Mouse (Mus musculus) retina, embryonic 14.5 days (tissue): ENCODE measurements around the gene Ntm.

Experiments
- DNase-seq: peaks from one replicate; pipeline ENCODE4 v3.0.0-alpha.2; 2015; ENCODE audit warnings: low spot score

The Ntm gene

GRCm38 (mm10) chr9:29754374-29754773 is 208.6 kb downstream of the Ntm start:
- no peak for DNase-seq

- DNase-seq, result peak; percentile 67
These were observed 211.5 kb downstream of the Ntm start for GRCm38 (mm10) chr9:29751396-29751795.

- no peak for DNase-seq
These were observed 212.4 kb downstream of the Ntm start for GRCm38 (mm10) chr9:29750371-29751014.

DNA sequence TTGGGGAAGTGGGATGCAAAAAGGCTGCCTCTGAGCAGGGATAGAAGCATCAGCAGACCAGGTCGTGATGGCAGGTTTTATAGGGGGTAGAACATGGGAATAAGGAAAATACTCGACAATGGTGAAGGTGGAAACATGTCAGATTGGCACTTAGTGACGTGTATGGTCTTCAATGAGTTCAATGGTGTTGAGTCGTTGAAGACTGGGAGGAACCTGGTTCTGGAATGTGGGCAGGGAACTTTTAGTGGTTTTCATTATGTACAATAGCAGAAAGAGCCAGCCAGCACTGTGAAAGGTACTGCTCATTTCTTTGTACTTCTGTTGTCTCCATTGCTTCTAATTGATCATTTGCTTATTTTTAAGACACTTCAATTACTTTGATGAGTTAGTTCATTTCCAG is 214.9 kb downstream of the Ntm start:
- no peak for DNase-seq

- no peak for DNase-seq
These were observed 224.0 kb downstream of the Ntm start for GRCm38 (mm10) chr9:29738835-29739526.

- DNase-seq, result no peak
These were observed 226.9 kb downstream of the Ntm start for GRCm38 (mm10) chr9:29736031-29736430.

DNA sequence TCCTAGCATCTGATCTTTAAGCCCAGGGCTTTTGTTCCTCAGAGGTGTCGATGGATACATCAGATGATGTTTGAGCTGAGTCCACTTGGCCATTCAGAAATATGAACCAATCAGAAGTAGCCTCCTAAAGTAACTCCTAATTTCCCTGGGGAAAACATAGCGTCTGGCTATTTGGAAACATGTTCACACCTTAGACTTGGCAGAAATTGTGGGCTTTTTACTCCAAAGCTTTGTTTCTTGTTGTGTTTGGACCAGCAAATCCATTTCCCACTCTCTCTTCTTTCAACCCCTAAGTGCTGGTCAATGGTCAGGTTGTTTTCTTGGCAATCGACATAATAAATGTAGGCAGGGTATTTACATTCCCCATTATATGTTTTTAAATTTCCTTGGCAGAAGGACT is 230.0 kb downstream of the Ntm start:
- no peak for DNase-seq

GRCm38 (mm10) chr9:29731672-29732071 is 231.3 kb downstream of the Ntm start:
- DNase-seq, result no peak

GRCm38 (mm10) chr9:29727540-29728432 is 235.2 kb downstream of the Ntm start:
- peak; percentile 48 for DNase-seq

- DNase-seq, result no peak
These were observed 241.5 kb downstream of the Ntm start for GRCm38 (mm10) chr9:29721461-29721860.

DNA sequence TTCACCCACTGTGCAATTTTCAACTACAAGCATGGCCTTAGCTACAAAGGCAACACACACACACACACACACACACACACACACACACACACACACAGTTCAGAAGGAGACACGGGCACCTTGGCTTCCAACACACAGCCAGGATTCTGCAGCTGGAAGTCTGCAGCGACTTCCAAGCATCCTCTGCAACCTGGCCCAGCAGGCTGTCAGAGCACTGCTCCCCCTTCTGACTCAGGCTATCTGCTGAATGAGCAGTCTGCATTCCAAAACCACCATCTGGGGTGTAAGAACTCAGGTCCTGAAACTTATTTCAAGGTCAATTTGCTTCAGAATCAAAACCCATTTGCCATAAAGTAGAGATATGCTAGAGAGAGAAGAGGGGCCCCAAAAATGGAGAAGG is 246.1 kb downstream of the Ntm start:
- no peak for DNase-seq

DNA sequence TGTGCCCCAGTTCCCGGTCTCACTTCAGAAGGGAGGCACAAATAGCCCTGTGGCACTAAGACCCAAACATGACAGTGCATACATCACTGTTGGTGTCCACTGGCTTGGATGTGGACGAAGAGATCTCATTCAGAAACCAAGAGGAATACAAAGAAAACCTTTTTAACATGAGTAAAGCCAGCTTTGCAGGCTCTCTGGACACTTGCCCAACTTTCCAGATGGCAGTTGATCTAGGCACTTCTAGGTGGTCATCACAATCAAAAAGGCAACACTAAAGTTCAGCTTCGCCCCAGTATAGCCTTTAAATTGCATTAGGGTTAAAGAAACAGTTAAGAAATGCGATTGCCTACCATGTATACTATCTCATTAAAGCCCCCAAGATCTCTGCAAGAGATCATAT is 264.7 kb downstream of the Ntm start:
- no peak for DNase-seq

- peak; percentile 46 for DNase-seq
These were observed 268.8 kb downstream of the Ntm start for GRCm38 (mm10) chr9:29694151-29694550.

GRCm38 (mm10) chr9:29691186-29691855 is 271.6 kb downstream of the Ntm start:
- DNase-seq, result no peak

GRCm38 (mm10) chr9:29682224-29682623 is 280.7 kb downstream of the Ntm start:
- DNase-seq, result no peak

DNA sequence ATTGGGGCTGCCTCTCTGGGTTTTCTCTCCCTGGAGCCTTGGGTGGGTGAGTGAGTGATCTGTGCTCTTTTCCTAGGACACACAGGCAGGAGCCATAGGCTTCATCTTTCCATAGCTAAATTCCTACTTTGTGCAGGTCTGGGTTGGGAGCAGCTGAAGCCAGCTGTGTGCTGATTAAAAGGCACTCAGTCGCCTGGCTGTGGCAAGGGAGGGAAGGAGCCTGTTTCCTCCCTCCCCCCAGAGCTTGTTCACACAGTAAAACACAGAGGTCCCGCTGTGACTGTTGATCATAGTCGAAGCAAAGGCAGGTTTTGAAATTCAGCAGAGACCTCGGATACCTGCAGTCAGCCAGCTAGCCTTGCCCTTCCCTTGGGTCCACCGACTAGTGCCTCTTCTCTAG is 282.3 kb downstream of the Ntm start:
- DNase-seq, result no peak

GRCm38 (mm10) chr9:29673911-29674310 is 289.0 kb downstream of the Ntm start:
- no peak for DNase-seq

DNA sequence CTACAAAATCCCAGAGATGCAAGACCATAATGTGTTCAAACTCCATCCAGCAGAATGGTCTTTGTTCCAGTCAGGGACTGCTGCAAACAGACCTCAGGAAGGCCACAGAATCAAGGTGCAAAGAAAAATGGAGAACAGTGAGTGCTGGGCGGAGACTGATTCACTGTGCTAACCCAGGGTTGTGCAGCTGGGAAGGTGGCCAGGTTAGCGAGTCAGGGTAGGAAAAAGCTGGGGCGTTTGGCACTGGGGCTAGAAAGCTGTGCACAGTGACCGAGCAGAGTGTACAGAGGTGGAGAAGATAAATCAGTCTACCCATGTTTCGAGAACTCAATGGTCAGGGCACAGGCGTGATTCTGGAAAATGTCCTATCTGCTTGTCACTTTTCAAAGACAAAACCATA is 291.1 kb downstream of the Ntm start:
- DNase-seq, result no peak

GRCm38 (mm10) chr9:29663286-29663685 is 299.7 kb downstream of the Ntm start:
- DNase-seq, result no peak

GRCm38 (mm10) chr9:29661468-29662145 is 301.3 kb downstream of the Ntm start:
- DNase-seq, result peak; percentile 85

DNA sequence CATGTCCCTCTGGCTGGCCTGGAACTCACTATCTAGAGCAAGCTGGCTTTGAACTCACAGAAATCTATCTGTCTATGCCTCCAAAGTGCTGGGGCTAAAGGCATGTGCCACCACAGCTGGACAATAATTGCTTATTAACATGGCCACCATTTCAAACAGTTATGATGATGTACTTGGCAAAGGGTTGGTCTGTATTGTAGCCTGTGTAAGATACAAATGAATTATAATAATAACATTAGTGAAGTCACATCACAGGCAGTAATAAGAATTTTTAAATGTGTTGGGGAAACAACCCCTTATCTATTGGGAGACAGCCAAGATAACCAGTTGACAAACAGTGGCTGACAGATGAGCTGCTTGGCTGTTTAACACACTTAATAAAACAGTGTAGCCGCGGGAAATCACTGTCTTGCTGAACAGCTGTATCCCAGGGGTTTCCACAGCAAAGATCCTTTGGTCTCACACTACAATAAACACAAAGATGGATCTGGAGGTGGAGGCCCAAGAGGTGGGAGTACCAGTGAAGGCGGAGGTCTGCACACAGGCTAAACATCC is 302.8 kb downstream of the Ntm start:
- no peak for DNase-seq
